Mouse (Mus musculus): ENCODE data around the gene Atp5d. TPM values are rescaled to one million over a fixed set of nuclear protein-coding genes. Genes with fewer than 3 reads are reported as not detected.

Atp5d gene
- total and polyA plus RNA-seq, 3 experiments = 1,015 to 1,938 (median 1,150) TPM

DNA sequence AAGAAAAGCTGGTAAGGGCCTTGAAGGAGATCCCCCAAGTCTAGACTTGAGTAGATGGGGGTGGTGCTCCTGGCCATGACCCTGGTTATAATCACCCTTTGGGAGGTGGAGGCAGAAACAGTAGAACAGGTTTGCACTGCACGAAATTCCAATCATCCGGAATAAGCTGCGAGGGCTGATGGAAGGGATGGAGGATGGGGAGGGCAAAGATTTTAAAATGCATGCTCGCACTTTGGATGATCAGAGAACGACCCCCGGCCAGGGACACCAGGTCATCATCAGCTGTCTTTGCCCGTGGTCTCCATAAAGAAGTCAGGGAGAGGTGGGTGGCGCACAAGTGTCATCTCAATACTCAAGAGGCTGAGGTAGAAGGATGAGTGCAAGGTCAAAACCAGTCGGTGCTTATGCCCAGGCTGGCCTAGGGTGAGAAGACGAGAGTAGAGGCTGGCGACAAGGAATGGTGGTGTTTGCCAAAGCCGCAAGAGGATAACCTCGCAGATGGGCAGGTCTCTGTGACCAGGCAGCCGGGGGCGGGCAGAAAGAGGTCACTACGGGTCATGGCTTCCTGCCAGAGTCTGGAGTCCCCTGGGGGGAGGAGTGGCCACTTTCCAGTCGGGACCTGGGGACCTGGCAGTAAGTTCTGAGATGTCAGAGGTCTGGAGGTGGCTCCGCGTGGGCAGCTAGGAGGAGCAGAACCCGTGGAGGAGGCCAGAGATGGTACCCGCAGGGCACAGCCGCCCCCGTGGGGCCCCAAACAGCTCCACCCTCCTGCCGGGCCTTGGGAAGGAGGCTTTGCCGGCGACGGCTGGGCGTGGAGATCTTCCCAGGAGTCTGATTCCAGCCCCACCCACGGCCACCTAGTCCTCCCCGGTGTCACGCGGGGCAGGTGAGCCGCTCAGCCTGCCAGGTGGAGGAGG is 22.3 kb downstream of the Atp5d start:
- intact Hi-C loops (cut with DNase I) = no loop called here
- H3K27me3 ChIP-seq (ENCODE audit: control insufficient read depth, insufficient read depth, low read length) = no peaks in the 10 kb centered on the region

GRCm38 (mm10) chr10:80161522-80162242 is 23.2 kb downstream of the Atp5d start:
- intact Hi-C loops (cut with DNase I) = no loop called here
- WGBS = 18% methylated on average over 6 of the region's 7 CpGs
- Histone ChIP-seq H3K36me3 (ENCODE audit: control insufficient read depth, insufficient read depth, low read length) (peaks cover 8% of the 10 kb centered on the region), H3K4me3 (no peak overlapping the region), H3K27ac (peak overlapping the region; percentile 95), H3K79me2 (replicated peaks; ENCODE audit: control insufficient read depth, insufficient read depth, low read length) (no peaks in the 10 kb centered on the region), H3K4me1 (ENCODE audit: control insufficient read depth, insufficient read depth, low read length) (peaks cover 33% of the 10 kb centered on the region), H3K9ac (ENCODE audit: low read depth, low read length) (no peak overlapping the region), H3K27me3 (ENCODE audit: control insufficient read depth, insufficient read depth, low read length) (no peaks in the 10 kb centered on the region)
- peak; percentile 64 to 66 for DNase-seq
- TF ChIP-seq EP300 (IDR thresholded peaks at IDR 0.05; ENCODE audit: insufficient read depth, low read depth, low read length) = no peak
- TF ChIP-seq POLR2A (IDR thresholded peaks at IDR 0.05; ENCODE audit: insufficient read depth, low read depth, low read length) = 0 out of 2 replicates have a peak, but pooled peaks have one; percentile 15
- TF ChIP-seq CTCF (IDR thresholded peaks at IDR 0.05) = no peak

More for the DNA sequence above, 22.3 kb downstream of the Atp5d start:
- H3K9ac ChIP-seq (ENCODE audit: low read depth, low read length) = peak overlapping the region; percentile 73
- DNase-seq = peak; percentile 89 to 94
- H3K4me1 ChIP-seq (ENCODE audit: control insufficient read depth, insufficient read depth, low read length) = peaks cover 35% of the 10 kb centered on the region
- no peak for TF ChIP-seq EP300 (IDR thresholded peaks at IDR 0.05; ENCODE audit: insufficient read depth, low read depth, low read length)
- peak; percentile 57 for TF ChIP-seq POLR2A (IDR thresholded peaks at IDR 0.05; ENCODE audit: insufficient read depth, low read depth, low read length)
- no peak for TF ChIP-seq CTCF (IDR thresholded peaks at IDR 0.05)
- WGBS = 2% methylated on average over 33 of the region's 33 CpGs
- H3K79me2 ChIP-seq (replicated peaks; ENCODE audit: control insufficient read depth, insufficient read depth, low read length) = no peaks in the 10 kb centered on the region
- peak overlapping the region; percentile 95 for H3K27ac ChIP-seq
- H3K36me3 ChIP-seq (ENCODE audit: control insufficient read depth, insufficient read depth, low read length) = peaks cover 14% of the 10 kb centered on the region
- H3K4me3 ChIP-seq = peak overlapping the region; percentile 45

DNA sequence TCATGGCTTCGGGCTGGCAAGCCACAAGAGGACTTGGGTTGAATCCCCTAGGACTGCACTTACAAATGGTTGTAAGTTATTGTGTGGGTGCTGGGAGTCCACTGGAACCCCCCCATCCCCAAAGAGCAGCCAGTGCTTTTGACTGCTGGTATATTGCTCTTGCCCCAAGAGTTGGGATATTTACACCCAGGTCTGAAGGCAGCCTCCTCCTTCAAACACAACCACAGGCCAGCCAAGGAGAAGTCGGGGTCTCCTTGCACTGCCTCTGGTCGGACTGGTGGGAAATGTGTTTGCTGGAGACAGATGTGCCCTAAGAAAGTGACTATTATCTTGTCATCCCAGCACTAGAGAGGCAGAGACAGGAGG is 23.8 kb downstream of the Atp5d start:
- no peaks in the 10 kb centered on the region for H3K79me2 ChIP-seq (replicated peaks; ENCODE audit: control insufficient read depth, insufficient read depth, low read length)
- H3K27ac ChIP-seq = peak overlapping the region; percentile 95
- peak in 1 of 2 experiments; percentile 6 for DNase-seq
- H3K9ac ChIP-seq (ENCODE audit: low read depth, low read length) = no peak overlapping the region
- 90% methylated on average over 3 of the region's 3 CpGs for WGBS
- peaks cover 31% of the 10 kb centered on the region for H3K4me1 ChIP-seq (ENCODE audit: control insufficient read depth, insufficient read depth, low read length)
- no peak for TF ChIP-seq POLR2A (IDR thresholded peaks at IDR 0.05; ENCODE audit: insufficient read depth, low read depth, low read length)
- no peak for TF ChIP-seq CTCF (IDR thresholded peaks at IDR 0.05)
- TF ChIP-seq EP300 (IDR thresholded peaks at IDR 0.05; ENCODE audit: insufficient read depth, low read depth, low read length) = no peak
- H3K4me3 ChIP-seq = no peak overlapping the region
- H3K36me3 ChIP-seq (ENCODE audit: control insufficient read depth, insufficient read depth, low read length) = peaks cover 6% of the 10 kb centered on the region
- no peaks in the 10 kb centered on the region for H3K27me3 ChIP-seq (ENCODE audit: control insufficient read depth, insufficient read depth, low read length)
- intact Hi-C loops (cut with DNase I) = no loop called here

DNA sequence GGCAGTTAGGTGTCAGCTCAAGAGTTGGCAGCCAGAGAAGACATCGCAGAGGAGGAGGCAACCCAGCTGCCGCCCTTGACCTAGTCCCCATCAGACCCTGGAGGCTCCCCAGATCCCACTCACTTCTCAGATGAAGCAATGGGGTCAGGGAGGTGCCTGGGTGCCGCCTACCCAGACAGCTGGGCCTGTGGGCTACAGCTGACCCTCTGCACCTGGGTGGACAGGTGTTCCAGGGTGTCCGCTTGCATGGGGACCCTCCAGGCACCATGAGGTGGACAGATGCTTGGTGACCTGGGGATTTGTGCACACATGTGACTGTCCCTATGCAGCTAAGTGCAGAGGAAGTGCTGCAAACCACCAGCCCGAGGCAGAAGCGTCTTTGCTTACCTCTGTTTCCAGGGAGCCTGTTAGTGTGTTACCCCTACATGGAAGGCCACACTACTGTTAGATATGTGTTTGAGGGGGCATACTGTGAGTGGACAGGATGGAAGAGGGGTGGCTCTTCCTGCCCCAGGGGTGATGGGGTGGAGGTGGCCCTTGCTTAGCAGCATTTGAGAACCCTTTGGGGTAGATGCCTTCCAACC is 24.4 kb downstream of the Atp5d start:
- WGBS = 76% methylated on average over 6 of the region's 6 CpGs
- H3K9ac ChIP-seq (ENCODE audit: low read depth, low read length) = no peak overlapping the region
- peak; percentile 18 to 27 for DNase-seq
- H3K27ac ChIP-seq = no peak overlapping the region; the same call in 1 of the 2 replicates
- H3K4me1 ChIP-seq (ENCODE audit: control insufficient read depth, insufficient read depth, low read length) = peaks cover 29% of the 10 kb centered on the region
- no peaks in the 10 kb centered on the region for H3K27me3 ChIP-seq (ENCODE audit: control insufficient read depth, insufficient read depth, low read length)
- no peak overlapping the region for H3K4me3 ChIP-seq
- no peaks in the 10 kb centered on the region for H3K79me2 ChIP-seq (replicated peaks; ENCODE audit: control insufficient read depth, insufficient read depth, low read length)
- intact Hi-C loops (cut with DNase I) = no loop called here
- TF ChIP-seq POLR2A (IDR thresholded peaks at IDR 0.05; ENCODE audit: insufficient read depth, low read depth, low read length) (no peak), EP300 (IDR thresholded peaks at IDR 0.05; ENCODE audit: insufficient read depth, low read depth, low read length) (no peak), CTCF (IDR thresholded peaks at IDR 0.05) (no peak)
- peaks cover 2% of the 10 kb centered on the region; the same call in 1 of the 2 replicates for H3K36me3 ChIP-seq (ENCODE audit: control insufficient read depth, insufficient read depth, low read length)

DNA sequence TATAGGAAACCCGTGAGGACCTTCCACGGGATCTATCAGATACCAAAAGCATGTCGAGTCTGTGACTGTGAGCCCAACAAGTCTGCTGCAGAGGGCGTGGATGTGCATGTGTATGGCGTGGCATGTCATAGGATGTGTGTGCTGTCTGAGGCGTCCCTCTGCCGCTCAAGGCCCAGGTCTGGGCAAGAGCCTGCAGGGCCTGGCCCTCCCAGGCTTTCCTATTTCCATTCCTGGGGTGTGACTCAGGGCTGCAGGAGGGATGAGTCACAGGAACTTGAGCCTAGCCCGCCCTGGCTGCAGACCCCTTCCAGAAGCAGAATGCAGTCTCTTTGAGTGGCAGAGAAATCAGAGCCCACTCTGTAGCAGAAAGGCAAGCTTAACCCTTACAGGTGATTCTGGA is 25.3 kb downstream of the Atp5d start:
- Histone ChIP-seq H3K27ac (peak overlapping the region; percentile 74), H3K4me3 (no peak overlapping the region), H3K9ac (ENCODE audit: low read depth, low read length) (no peak overlapping the region), H3K4me1 (ENCODE audit: control insufficient read depth, insufficient read depth, low read length) (peaks cover 29% of the 10 kb centered on the region), H3K79me2 (replicated peaks; ENCODE audit: control insufficient read depth, insufficient read depth, low read length) (no peaks in the 10 kb centered on the region), H3K27me3 (ENCODE audit: control insufficient read depth, insufficient read depth, low read length) (no peaks in the 10 kb centered on the region), H3K36me3 (ENCODE audit: control insufficient read depth, insufficient read depth, low read length) (peaks cover 1% of the 10 kb centered on the region; the same call in 1 of the 2 replicates)
- DNase-seq = peak; percentile 53 to 72
- WGBS = 46% methylated on average over 8 of the region's 8 CpGs
- intact Hi-C loops (cut with DNase I) = no loop called here
- TF ChIP-seq EP300 (IDR thresholded peaks at IDR 0.05; ENCODE audit: insufficient read depth, low read depth, low read length) (no peak), CTCF (IDR thresholded peaks at IDR 0.05) (no peak), POLR2A (IDR thresholded peaks at IDR 0.05; ENCODE audit: insufficient read depth, low read depth, low read length) (no peak)
